Mouse (Mus musculus) kidney, embryonic 14.5 days (tissue): ENCODE results near the gene Alg14. TPM values are rescaled to one million over a fixed set of nuclear protein-coding genes. Genes with fewer than 3 reads are reported as not detected.

Experiments used
- ATAC-seq: fragments of 200-750 bp; cut with Nextera tagmentation; 2 replicates; pipeline ENCODE4 v1.8.0; 2017; ENCODE audit warnings: moderate number of reproducible peaks, mild to moderate bottlenecking, moderate TSS enrichment, moderate library complexity; ENCODE audit not compliant: low FRiP score, low TSS enrichment
- H3K27ac ChIP-seq: fragments of 300-500 bp; sonication (generic); 2 replicates; pipeline ENCODE4 v1.5.1; 2014; ENCODE audit warnings: low read depth, mild to moderate bottlenecking, low read length, moderate library complexity, mixed read lengths
- H3K27me3 ChIP-seq: fragments of 300-500 bp; sonication (generic); 2 replicates; pipeline ENCODE4 v1.6.1; 2014; ENCODE audit warnings: mild to moderate bottlenecking, low read length; ENCODE audit not compliant: control insufficient read depth, insufficient read depth
- H3K36me3 ChIP-seq: fragments of 300-500 bp; sonication (generic); 2 replicates; pipeline ENCODE4 v1.6.1; 2014; ENCODE audit warnings: low read length, mixed read lengths; ENCODE audit not compliant: control insufficient read depth, insufficient read depth
- H3K4me1 ChIP-seq: fragments of 300-500 bp; sonication (generic); 2 replicates; pipeline ENCODE4 v1.6.1; 2014; ENCODE audit warnings: low read length, mixed read lengths; ENCODE audit not compliant: control insufficient read depth, insufficient read depth
- H3K4me2 ChIP-seq: fragments of 300-500 bp; sonication (generic); replicated peaks from 2 replicates; pipeline ENCODE4 v1.6.1; 2014; ENCODE audit warnings: low read depth, mild to moderate bottlenecking, low read length
- H3K4me3 ChIP-seq: fragments of 300-500 bp; sonication (generic); 2 replicates; pipeline ENCODE4 v1.5.1; 2014; ENCODE audit warnings: mild to moderate bottlenecking, low read length
- H3K9ac ChIP-seq: fragments of 300-500 bp; sonication (generic); 2 replicates; pipeline ENCODE4 v1.6.1; 2014; ENCODE audit warnings: low read depth, mild to moderate bottlenecking, low read length, moderate library complexity
- H3K9me3 ChIP-seq: fragments of 300-500 bp; sonication (generic); 2 replicates; pipeline ENCODE4 v1.6.1; 2016; ENCODE audit warnings: low read length; ENCODE audit not compliant: control insufficient read depth
- WGBS: fragments of 180-500 bp; shearing (Covaris S2); extraction: QIAGEN DNeasy Blood & Tissue Kit; methylation state at CpG from one replicate; pipeline ENCODE4 v1.1.7; 2014; 5-methylcytosine and 5-hydroxymethylcytosine counted together
- polyA plus RNA-seq: library from polyadenylated mRNA; unstranded; fragments of >200 nt; fragmentation: Nextera tagmentation; extraction: Ambion mirVana; gene quantifications from 2 replicates; pipeline ENCODE4 v1.2.1, GENCODE M21; 2014

Alg14 gene
- polyA plus RNA-seq: 41.3 and 43.8 TPM in 2 replicates

GRCm38 (mm10) chr3:121291560-121292258, at the start of gene Alg14:
Alg14 (plus strand) TSS chr3:121291773.
- Histone ChIP-seq H3K9ac (peak within 1 kb of the TSS; percentile 71), H3K9me3 (no peaks in the 10 kb centered on the region), H3K4me1 (peaks cover 3% of the 10 kb centered on the region; the same call in 1 of the 2 replicates), H3K36me3 (no peaks in the 10 kb centered on the region), H3K27me3 (no peaks in the 10 kb centered on the region), H3K4me2 (peak within 1 kb of the TSS; percentile 45), H3K4me3 (peak within 1 kb of the TSS; percentile 66), H3K27ac (peak within 1 kb of the TSS; percentile 92)
- ATAC-seq: peak; percentile 96
- under 1% methylated on average over 42 of the region's 42 CpGs for WGBS

DNA sequence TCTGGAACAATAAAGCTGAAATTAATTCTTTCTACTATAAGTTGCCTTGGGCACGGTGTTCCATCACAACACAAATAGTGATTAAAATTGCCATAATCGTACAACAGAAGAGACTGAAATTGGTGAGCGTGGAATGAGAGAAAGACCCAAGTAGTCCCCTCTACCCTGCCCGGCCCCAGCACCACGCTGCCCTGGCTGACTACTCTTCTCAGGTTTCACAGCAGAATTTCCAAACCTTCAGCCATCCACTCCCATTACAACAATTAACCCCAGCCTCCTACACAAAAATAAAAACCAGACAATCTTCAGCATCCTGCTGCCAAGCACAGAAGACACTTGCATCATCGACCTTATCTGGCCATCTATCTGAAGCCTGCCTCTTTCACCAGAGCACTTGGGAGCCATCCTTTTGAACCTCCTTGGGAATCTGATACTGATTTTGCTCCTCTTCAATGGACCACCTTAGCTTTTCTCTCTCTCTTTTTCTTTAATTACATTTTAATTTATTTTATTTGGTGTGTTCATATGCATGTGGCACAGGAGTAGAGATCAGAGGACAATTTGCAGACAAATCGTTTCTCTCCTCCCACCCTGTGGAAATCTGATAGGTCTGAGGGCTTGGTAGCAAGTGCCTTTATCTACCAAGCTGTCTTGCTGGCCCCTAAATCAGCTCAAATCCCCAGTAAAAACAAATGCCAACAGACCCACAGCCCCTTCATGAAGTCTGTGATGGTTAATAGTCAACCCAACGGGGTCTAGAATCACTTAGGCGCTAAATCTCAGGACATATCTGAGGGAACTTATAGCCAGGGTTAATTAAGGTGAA, 49.2 kb upstream of the Alg14 start:
- no peak overlapping the region for H3K9ac ChIP-seq
- no peak overlapping the region for H3K4me2 ChIP-seq
- peaks cover 25% of the 10 kb centered on the region for H3K4me1 ChIP-seq
- H3K9me3 ChIP-seq: no peaks in the 10 kb centered on the region
- peak; percentile 55; the same call in 1 of the 2 replicates for ATAC-seq
- WGBS: 23% methylated on average over 9 of the region's 9 CpGs
- no peak overlapping the region for H3K4me3 ChIP-seq
- no peaks in the 10 kb centered on the region for H3K27me3 ChIP-seq
- no peak overlapping the region for H3K27ac ChIP-seq
- H3K36me3 ChIP-seq: no peaks in the 10 kb centered on the region

GRCm38 (mm10) chr3:121242941-121243340, 48.6 kb upstream of the Alg14 start:
- Histone ChIP-seq H3K4me2 (no peak overlapping the region), H3K4me3 (no peak overlapping the region), H3K9ac (no peak overlapping the region), H3K27me3 (no peaks in the 10 kb centered on the region), H3K4me1 (peaks cover 25% of the 10 kb centered on the region), H3K36me3 (no peaks in the 10 kb centered on the region), H3K9me3 (no peaks in the 10 kb centered on the region), H3K27ac (no peak overlapping the region)
- 65% methylated on average over 4 of the region's 4 CpGs for WGBS
- ATAC-seq: peak; percentile 15; the same call in 1 of the 2 replicates

DNA sequence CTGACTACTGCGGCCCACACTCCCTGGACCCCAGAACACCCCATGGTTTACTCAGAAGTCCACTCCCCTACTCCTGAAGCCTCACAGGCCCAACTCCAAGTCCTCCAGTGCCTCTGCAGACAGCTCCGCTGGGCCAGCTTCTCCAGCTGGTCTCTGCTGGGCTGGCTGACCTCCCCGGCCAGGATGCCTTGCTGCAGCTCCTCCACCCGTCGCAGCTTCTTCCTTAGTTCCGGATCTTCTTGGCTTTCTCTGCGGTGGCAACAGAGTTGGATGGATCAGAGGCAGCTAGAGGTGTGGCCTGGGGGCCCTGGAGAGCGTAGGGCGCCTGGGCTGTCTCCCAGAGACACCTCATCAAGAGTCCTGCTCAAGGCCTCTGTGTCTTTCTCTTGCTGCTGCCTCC, 41.5 kb upstream of the Alg14 start:
- no peak overlapping the region for H3K27ac ChIP-seq
- H3K27me3 ChIP-seq: no peaks in the 10 kb centered on the region
- ATAC-seq: 0 out of 2 replicates have a peak, but pooled peaks have one; percentile 39
- H3K4me2 ChIP-seq: no peak overlapping the region
- WGBS: 85% methylated on average over 9 of the region's 9 CpGs
- H3K36me3 ChIP-seq: no peaks in the 10 kb centered on the region
- no peaks in the 10 kb centered on the region for H3K9me3 ChIP-seq
- H3K9ac ChIP-seq: no peak overlapping the region
- H3K4me1 ChIP-seq: no peaks in the 10 kb centered on the region
- no peak overlapping the region for H3K4me3 ChIP-seq

DNA sequence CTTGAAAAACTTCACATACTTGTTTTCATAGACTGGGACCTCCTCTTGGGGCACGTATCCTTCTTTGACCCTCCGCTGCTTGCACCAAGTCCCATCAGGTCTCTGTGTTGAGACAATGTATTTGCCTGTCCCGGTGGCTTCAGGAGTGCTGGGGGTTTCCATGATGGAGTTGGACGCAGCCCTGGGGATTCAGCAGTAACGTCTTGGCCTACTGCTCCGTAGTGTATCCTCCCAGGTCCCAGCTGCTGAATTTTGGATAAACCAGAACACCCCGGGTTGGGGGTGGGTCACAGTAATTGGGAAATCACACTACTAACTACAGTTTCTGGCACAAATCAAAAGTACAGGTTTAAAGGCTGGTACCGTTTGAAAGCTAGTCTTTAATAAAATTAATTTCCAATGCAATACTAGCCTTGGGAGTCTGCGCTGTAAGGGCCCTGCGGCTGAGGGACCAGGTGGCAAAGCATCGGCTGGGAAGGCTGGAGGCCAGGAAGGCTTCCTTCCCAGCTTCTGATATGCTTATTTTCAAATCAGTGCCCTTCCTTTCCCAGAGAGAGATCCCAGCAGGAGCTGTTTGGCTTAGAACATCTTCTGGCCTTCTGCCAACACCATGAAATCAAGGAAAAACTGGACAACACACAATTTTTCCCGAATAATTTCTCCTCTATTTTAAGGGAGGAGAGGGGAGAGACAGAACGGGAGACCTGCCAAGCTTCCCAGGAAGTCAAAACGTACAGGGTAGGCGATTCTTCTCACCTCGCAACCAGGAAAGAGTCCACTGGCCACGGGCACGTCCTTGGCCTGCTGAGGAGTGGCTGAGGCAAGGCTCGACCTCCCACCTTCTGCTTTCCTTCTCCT, 40.8 kb upstream of the Alg14 start:
- no peak overlapping the region for H3K4me3 ChIP-seq
- no peaks in the 10 kb centered on the region for H3K36me3 ChIP-seq
- H3K9ac ChIP-seq: no peak overlapping the region
- no peaks in the 10 kb centered on the region for H3K4me1 ChIP-seq
- WGBS: 79% methylated on average over 19 of the region's 19 CpGs
- no peaks in the 10 kb centered on the region for H3K27me3 ChIP-seq
- no peak overlapping the region for H3K4me2 ChIP-seq
- H3K27ac ChIP-seq: no peak overlapping the region
- no peak for ATAC-seq
- no peaks in the 10 kb centered on the region for H3K9me3 ChIP-seq

DNA sequence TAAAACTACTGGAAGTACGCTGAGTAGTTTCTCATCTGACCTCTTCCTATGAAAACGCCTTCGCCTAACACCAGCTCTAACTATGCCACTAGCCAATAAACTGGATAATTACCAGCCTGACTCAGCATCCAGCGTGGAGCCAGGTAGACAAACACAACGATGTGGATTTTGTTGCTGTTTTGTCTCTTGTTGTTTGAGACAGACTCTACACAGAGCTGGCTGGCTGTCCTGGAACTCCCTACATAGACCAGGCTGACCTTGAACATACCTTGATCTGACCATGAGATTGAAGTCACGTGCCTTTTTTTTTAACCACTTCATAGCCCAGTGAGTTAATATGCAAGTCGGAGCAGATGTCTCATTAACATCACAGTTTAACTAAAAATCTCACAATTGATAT, 36.1 kb upstream of the Alg14 start:
- Histone ChIP-seq H3K4me3 (no peak overlapping the region), H3K36me3 (no peaks in the 10 kb centered on the region), H3K4me2 (no peak overlapping the region), H3K27me3 (peaks cover 11% of the 10 kb centered on the region; the same call in 1 of the 2 replicates), H3K9ac (no peak overlapping the region), H3K9me3 (no peaks in the 10 kb centered on the region), H3K27ac (no peak overlapping the region), H3K4me1 (no peaks in the 10 kb centered on the region)
- no peak for ATAC-seq
- 84% methylated on average over 7 of the region's 7 CpGs for WGBS

GRCm38 (mm10) chr3:121256131-121256530, 35.4 kb upstream of the Alg14 start:
- Histone ChIP-seq H3K9me3 (no peaks in the 10 kb centered on the region), H3K36me3 (no peaks in the 10 kb centered on the region), H3K4me1 (no peaks in the 10 kb centered on the region), H3K4me2 (no peak overlapping the region), H3K9ac (no peak overlapping the region), H3K27me3 (peaks cover 17% of the 10 kb centered on the region; the same call in 1 of the 2 replicates), H3K27ac (no peak overlapping the region), H3K4me3 (no peak overlapping the region)
- 73% methylated on average over 8 of the region's 8 CpGs for WGBS
- ATAC-seq: no peak

DNA sequence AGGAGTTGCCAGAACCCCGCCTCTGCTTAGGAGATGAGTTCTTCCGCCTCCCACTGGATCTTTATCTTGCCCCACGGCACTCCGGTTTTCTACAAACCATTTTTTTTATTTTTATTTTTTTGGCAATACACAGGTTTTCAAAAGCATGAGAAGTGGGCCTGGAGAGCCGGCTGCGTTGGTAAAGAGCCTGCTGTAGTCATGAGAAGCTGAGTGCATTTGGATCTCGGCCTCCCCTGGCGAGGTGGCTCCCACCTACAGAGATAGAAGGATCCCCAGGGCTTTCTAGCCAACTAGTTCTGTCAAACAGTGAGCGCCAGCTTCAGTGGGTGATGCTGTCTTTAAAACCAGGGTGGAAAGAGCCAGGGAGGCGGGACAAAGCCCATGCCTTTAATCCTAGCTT, 34.2 kb upstream of the Alg14 start:
- Histone ChIP-seq H3K27ac (no peak overlapping the region), H3K36me3 (no peaks in the 10 kb centered on the region), H3K9ac (no peak overlapping the region), H3K4me1 (no peaks in the 10 kb centered on the region), H3K4me3 (no peak overlapping the region), H3K4me2 (no peak overlapping the region), H3K9me3 (no peaks in the 10 kb centered on the region), H3K27me3 (peaks cover 29% of the 10 kb centered on the region)
- WGBS: 85% methylated on average over 10 of the region's 10 CpGs
- ATAC-seq: no peak
